Mouse (Mus musculus) cerebellum, adult 2 months (tissue): ENCODE measurements around the gene Tcp1. TPM values are rescaled to one million over a fixed set of nuclear protein-coding genes. Genes with fewer than 3 reads are reported as not detected.
"Not testable (repeated sequence)": the region's sequence is repeated elsewhere in the genome, so short reads cannot be mapped to it uniquely, and the experiment has no call there.

Experiments
- DNase-seq, 2 experiments: peaks; one replicate each; pipeline ENCODE4 v3.0.0; 2021
- H3K27ac ChIP-seq: fragments of 200-500 bp; 2 replicates; pipeline ENCODE4 v1.5.1; 2012; ENCODE audit warnings: low read length, control low read depth, inconsistent platforms; ENCODE audit not compliant: insufficient read depth
- H3K27me3 ChIP-seq: fragments of 200-500 bp; 2 replicates; pipeline ENCODE4 v1.6.1; 2012; ENCODE audit warnings: inconsistent platforms, mild to moderate bottlenecking, low read length, moderate library complexity; ENCODE audit not compliant: control insufficient read depth, insufficient read depth
- H3K4me1 ChIP-seq: fragments of 200-500 bp; 2 replicates; pipeline ENCODE4 v1.6.1; 2011; ENCODE audit warnings: low read length; ENCODE audit not compliant: control insufficient read depth, insufficient read depth
- H3K4me3 ChIP-seq: fragments of 200-500 bp; replicated peaks from 2 replicates; pipeline ENCODE3; 2011; ENCODE audit warnings: mild to moderate bottlenecking, low read depth, low read length, control low read depth; ENCODE audit not compliant: insufficient read depth
- CTCF ChIP-seq: fragments of 200-500 bp; IDR thresholded peaks from 2 replicates; pipeline ENCODE4 v1.5.1; 2011; ENCODE audit warnings: low read depth, mild to moderate bottlenecking, control low read depth, low read length, moderate library complexity, borderline replicate concordance; ENCODE audit not compliant: insufficient read depth
- POLR2A ChIP-seq: fragments of 200-500 bp; IDR thresholded peaks from 2 replicates; pipeline ENCODE4 v1.6.1; 2011; ENCODE audit warnings: low read length, control low read depth, borderline replicate concordance; ENCODE audit not compliant: insufficient read depth
- WGBS: fragments of 180-500 bp; shearing (Covaris S2); methylation state at CpG from one replicate; pipeline ENCODE4 v1.1.7; 2018; 5-methylcytosine and 5-hydroxymethylcytosine counted together
- polyA plus RNA-seq: library from polyadenylated mRNA; depleted of rRNA; stranded (reverse); fragments of >200 nt; gene quantifications from 2 replicates; pipeline ENCODE4 v1.2.3, GENCODE M21; 2012

The Tcp1 gene
- polyA plus RNA-seq, 1 experiment, result 145 TPM

GRCm38 (mm10) chr17:12916588-12917380, 1.3 kb downstream of the Tcp1 start:
- no peaks in the 10 kb centered on the region for H3K27me3 ChIP-seq
- DNase-seq, result no peak
- whole genome bisulfite sequencing, result under 1% methylated on average over 40 of the region's 40 CpGs
- H3K27ac ChIP-seq, result peak overlapping the region; percentile 71
- no peaks in the 10 kb centered on the region for H3K4me1 ChIP-seq
- TF ChIP-seq POLR2A (no peak), CTCF (no peak)
- peak overlapping the region; percentile 91 for H3K4me3 ChIP-seq

GRCm38 (mm10) chr17:12921073-12921472, 5.6 kb downstream of the Tcp1 start:
- H3K27me3 ChIP-seq, result no peaks in the 10 kb centered on the region
- WGBS, result 91% methylated on average over 1 of the region's 1 CpGs
- TF ChIP-seq POLR2A (no peak), CTCF (no peak)
- H3K27ac ChIP-seq, result no peak overlapping the region
- H3K4me3 ChIP-seq, result no peak overlapping the region
- no peaks in the 10 kb centered on the region for H3K4me1 ChIP-seq
- DNase-seq, result no peak

GRCm38 (mm10) chr17:12925001-12925400, 9.5 kb downstream of the Tcp1 start:
- H3K4me1 ChIP-seq, result no peaks in the 10 kb centered on the region
- no peak overlapping the region for H3K27ac ChIP-seq
- H3K4me3 ChIP-seq, result no peak overlapping the region
- DNase-seq, result no peak
- no peaks in the 10 kb centered on the region for H3K27me3 ChIP-seq
- no peak for TF ChIP-seq POLR2A
- no peak for TF ChIP-seq CTCF
- 74% methylated on average over 3 of the region's 3 CpGs for WGBS

- no peaks in the 10 kb centered on the region for H3K4me1 ChIP-seq
- WGBS, result 86% methylated on average over 8 of the region's 8 CpGs
- TF ChIP-seq CTCF (no peak), POLR2A (no peak)
- DNase-seq, result no peak
- no peak overlapping the region for H3K27ac ChIP-seq
- no peaks in the 10 kb centered on the region for H3K27me3 ChIP-seq
- no peak overlapping the region for H3K4me3 ChIP-seq
Observed at GRCm38 (mm10) chr17:12925703-12926180, 10.2 kb downstream of the Tcp1 start.

GRCm38 (mm10) chr17:12931576-12931975, 16.1 kb downstream of the Tcp1 start:
- not testable (repeated sequence) for H3K4me1 ChIP-seq, H3K27me3 ChIP-seq, H3K27ac ChIP-seq, H3K4me3 ChIP-seq, DNase-seq
- WGBS, result 85% methylated on average over 5 of the region's 5 CpGs

GRCm38 (mm10) chr17:12935719-12936118, 20.2 kb downstream of the Tcp1 start:
- Histone ChIP-seq H3K27ac (no peak overlapping the region), H3K4me3 (no peak overlapping the region), H3K4me1 (peaks cover 3% of the 10 kb centered on the region), H3K27me3 (no peaks in the 10 kb centered on the region)
- DNase-seq, result no peak
- WGBS, result 69% methylated on average over 4 of the region's 4 CpGs
- no peak for TF ChIP-seq POLR2A
- TF ChIP-seq CTCF, result no peak

GRCm38 (mm10) chr17:12937412-12937970, 22.0 kb downstream of the Tcp1 start:
- TF ChIP-seq CTCF (no peak), POLR2A (no peak)
- peaks cover 3% of the 10 kb centered on the region for H3K4me1 ChIP-seq
- no peaks in the 10 kb centered on the region for H3K27me3 ChIP-seq
- H3K4me3 ChIP-seq, result no peak overlapping the region
- DNase-seq, result no peak
- 84% methylated on average over 2 of the region's 2 CpGs for WGBS
- no peak overlapping the region for H3K27ac ChIP-seq

- TF ChIP-seq POLR2A, result no peak
- no peak for TF ChIP-seq CTCF
- no peak for DNase-seq
- peaks cover 3% of the 10 kb centered on the region for H3K4me1 ChIP-seq
- no peak overlapping the region for H3K27ac ChIP-seq
- H3K4me3 ChIP-seq, result no peak overlapping the region
- WGBS, result 48% methylated on average over 2 of the region's 2 CpGs
- no peaks in the 10 kb centered on the region for H3K27me3 ChIP-seq
Observed at GRCm38 (mm10) chr17:12938077-12938476, 22.6 kb downstream of the Tcp1 start.

GRCm38 (mm10) chr17:12939377-12940148, 24.1 kb downstream of the Tcp1 start:
- H3K4me3 ChIP-seq, result peak overlapping the region; percentile 61
- not testable (repeated sequence) for H3K4me1 ChIP-seq, DNase-seq, H3K27ac ChIP-seq, H3K27me3 ChIP-seq
- WGBS, result 6% methylated on average over 3 of the region's 12 CpGs
